Mouse (Mus musculus): ENCODE data around the gene Fgf12.

DNA sequence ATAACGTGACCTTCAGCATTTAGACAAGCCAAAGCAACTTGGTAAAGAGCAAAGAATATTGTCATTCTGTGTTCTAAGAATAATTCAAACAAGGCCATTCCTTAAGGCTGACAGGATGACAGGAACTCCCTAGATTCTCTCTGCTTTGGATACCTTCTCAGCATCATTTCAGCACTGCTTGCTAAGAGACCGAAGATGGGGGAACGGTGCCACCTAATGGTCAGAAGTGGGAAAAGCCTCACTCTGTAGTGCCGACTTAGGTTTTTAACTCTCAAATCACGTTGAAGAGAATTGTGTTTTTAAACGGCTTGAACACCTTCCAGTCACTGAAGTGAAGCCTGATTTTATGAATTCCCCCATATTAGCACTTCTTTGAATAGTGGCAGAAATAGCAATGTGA lies 262.4 kb downstream of the Fgf12 start:
- no peak for TF ChIP-seq POLR2A (IDR thresholded peaks at IDR 0.05; ENCODE audit: control insufficient read depth, low read depth, low read length)
- TF ChIP-seq CTCF (IDR thresholded peaks at IDR 0.05; ENCODE audit: control insufficient read depth, insufficient read depth, insufficient replicate concordance, low read depth, low read length) = peak; percentile 9; the same call in 1 of the 2 replicates

Measured in testis, adult 2 months (tissue).